Mouse (Mus musculus) intestine, embryonic 15.5 days (tissue): ENCODE data around the gene Mlh1. TPM values are rescaled to one million over a fixed set of nuclear protein-coding genes. Genes with fewer than 3 reads are reported as not detected.

Experiments used
- ATAC-seq: fragments of 200-750 bp; cut with Nextera tagmentation; 2 replicates; pipeline ENCODE4 v1.8.0; 2017; ENCODE audit warnings: moderate TSS enrichment, moderate library complexity
- H3K27ac ChIP-seq: fragments of 300-500 bp; sonication (generic); 2 replicates; pipeline ENCODE4 v1.5.1; 2015; ENCODE audit warnings: mild to moderate bottlenecking, inconsistent platforms
- H3K27me3 ChIP-seq: fragments of 300-500 bp; sonication (generic); replicated peaks from 2 replicates; pipeline ENCODE4 v1.6.1; 2015; ENCODE audit warnings: inconsistent platforms
- H3K36me3 ChIP-seq: fragments of 300-500 bp; sonication (generic); 2 replicates; pipeline ENCODE4 v1.6.1; 2015; ENCODE audit warnings: inconsistent platforms
- H3K4me1 ChIP-seq: fragments of 300-500 bp; sonication (generic); replicated peaks from 2 replicates; pipeline ENCODE4 v1.6.1; 2015; ENCODE audit warnings: inconsistent platforms
- H3K4me2 ChIP-seq: fragments of 300-500 bp; sonication (generic); replicated peaks from 2 replicates; pipeline ENCODE4 v1.6.1; 2015; ENCODE audit warnings: mild to moderate bottlenecking, inconsistent platforms
- H3K4me3 ChIP-seq: fragments of 300-500 bp; sonication (generic); replicated peaks from 2 replicates; pipeline ENCODE4 v1.5.1; 2015; ENCODE audit warnings: inconsistent platforms
- H3K9ac ChIP-seq: fragments of 300-500 bp; sonication (generic); 2 replicates; pipeline ENCODE4 v1.6.1; 2015; ENCODE audit warnings: inconsistent platforms
- H3K9me3 ChIP-seq: fragments of 300-500 bp; sonication (generic); 2 replicates; pipeline ENCODE4 v1.6.1; 2016; ENCODE audit warnings: inconsistent platforms
- WGBS: fragments of 180-500 bp; shearing (Covaris S2); methylation state at CpG from one replicate; pipeline ENCODE4 v1.1.7; 2015; 5-methylcytosine and 5-hydroxymethylcytosine counted together
- polyA plus RNA-seq: library from polyadenylated mRNA; unstranded; fragments of >200 nt; fragmentation: Nextera tagmentation; extraction: Ambion mirVana; gene quantifications from 2 replicates; pipeline ENCODE4 v1.2.1, GENCODE M21; 2015

Mlh1 gene
- polyA plus RNA-seq, 1 experiment from 2014 or later: 44.9 TPM

GRCm38 (mm10) chr9:111298606-111299005 lies 27.0 kb upstream of the Mlh1 start:
- H3K9ac ChIP-seq: no peak overlapping the region
- H3K4me1 ChIP-seq: no peaks in the 10 kb centered on the region
- H3K27me3 ChIP-seq: no peaks in the 10 kb centered on the region
- no peaks in the 10 kb centered on the region for H3K9me3 ChIP-seq
- H3K36me3 ChIP-seq: no peaks in the 10 kb centered on the region
- no peak overlapping the region for H3K4me2 ChIP-seq
- no peak overlapping the region for H3K4me3 ChIP-seq
- H3K27ac ChIP-seq: no peak overlapping the region
- no peak for ATAC-seq
- 78% methylated on average over 2 of the region's 2 CpGs for WGBS

GRCm38 (mm10) chr9:111296433-111296832 lies 24.8 kb upstream of the Mlh1 start:
- no peaks in the 10 kb centered on the region for H3K27me3 ChIP-seq
- no peak overlapping the region for H3K9ac ChIP-seq
- 78% methylated on average over 7 of the region's 7 CpGs for WGBS
- no peaks in the 10 kb centered on the region for H3K4me1 ChIP-seq
- no peak overlapping the region for H3K27ac ChIP-seq
- no peaks in the 10 kb centered on the region for H3K9me3 ChIP-seq
- no peak for ATAC-seq
- H3K4me3 ChIP-seq: no peak overlapping the region
- H3K4me2 ChIP-seq: no peak overlapping the region
- H3K36me3 ChIP-seq: no peaks in the 10 kb centered on the region

- Histone ChIP-seq H3K9ac (no peak overlapping the region), H3K4me2 (no peak overlapping the region), H3K27me3 (no peaks in the 10 kb centered on the region), H3K9me3 (no peaks in the 10 kb centered on the region), H3K36me3 (no peaks in the 10 kb centered on the region), H3K4me1 (no peaks in the 10 kb centered on the region), H3K4me3 (no peak overlapping the region), H3K27ac (no peak overlapping the region)
- 77% methylated on average over 2 of the region's 2 CpGs for WGBS
- ATAC-seq: no peak
These were observed 23.7 kb upstream of the Mlh1 start for GRCm38 (mm10) chr9:111295323-111295722.

GRCm38 (mm10) chr9:111294911-111295310 lies 23.3 kb upstream of the Mlh1 start:
- Histone ChIP-seq H3K27ac (no peak overlapping the region), H3K27me3 (no peaks in the 10 kb centered on the region), H3K4me1 (no peaks in the 10 kb centered on the region), H3K4me2 (no peak overlapping the region), H3K4me3 (no peak overlapping the region), H3K9me3 (no peaks in the 10 kb centered on the region), H3K36me3 (no peaks in the 10 kb centered on the region), H3K9ac (no peak overlapping the region)
- ATAC-seq: no peak
- WGBS: 92% methylated on average over 6 of the region's 6 CpGs

GRCm38 (mm10) chr9:111293234-111293633 lies 21.6 kb upstream of the Mlh1 start:
- H3K9me3 ChIP-seq: no peaks in the 10 kb centered on the region
- H3K27me3 ChIP-seq: no peaks in the 10 kb centered on the region
- H3K4me1 ChIP-seq: no peaks in the 10 kb centered on the region
- H3K27ac ChIP-seq: no peak overlapping the region
- H3K4me3 ChIP-seq: no peak overlapping the region
- no peak overlapping the region for H3K4me2 ChIP-seq
- no peak overlapping the region; the same call in 1 of the 2 replicates for H3K9ac ChIP-seq
- ATAC-seq: no peak
- no peaks in the 10 kb centered on the region for H3K36me3 ChIP-seq
- WGBS: 76% methylated on average over 4 of the region's 4 CpGs

GRCm38 (mm10) chr9:111290539-111291100 lies 19.0 kb upstream of the Mlh1 start:
- Histone ChIP-seq H3K36me3 (no peaks in the 10 kb centered on the region), H3K4me2 (no peak overlapping the region), H3K27ac (no peak overlapping the region), H3K4me3 (no peak overlapping the region), H3K9ac (no peak overlapping the region), H3K9me3 (no peaks in the 10 kb centered on the region), H3K4me1 (no peaks in the 10 kb centered on the region), H3K27me3 (no peaks in the 10 kb centered on the region)
- ATAC-seq: no peak
- 77% methylated on average over 11 of the region's 11 CpGs for WGBS

- 16% methylated on average over 21 of the region's 21 CpGs for WGBS
- Histone ChIP-seq H3K4me2 (peak overlapping the region; percentile 47), H3K27ac (peak overlapping the region; percentile 36; the same call in 1 of the 2 replicates)
These were observed 18.3 kb upstream of the Mlh1 start for GRCm38 (mm10) chr9:111289832-111290339.

GRCm38 (mm10) chr9:111289294-111289831 lies 17.8 kb upstream of the Mlh1 start:
- Histone ChIP-seq H3K4me1 (no peaks in the 10 kb centered on the region), H3K27ac (peak overlapping the region; percentile 36; the same call in 1 of the 2 replicates), H3K9me3 (no peaks in the 10 kb centered on the region), H3K4me2 (peak overlapping the region; percentile 47), H3K27me3 (no peaks in the 10 kb centered on the region), H3K4me3 (no peak overlapping the region), H3K36me3 (no peaks in the 10 kb centered on the region), H3K9ac (no peak overlapping the region)
- peak; percentile 87 for ATAC-seq
- WGBS: 41% methylated on average over 9 of the region's 9 CpGs

More at GRCm38 (mm10) chr9:111289832-111290339, 18.3 kb upstream of the Mlh1 start:
- Histone ChIP-seq H3K4me1 (no peaks in the 10 kb centered on the region), H3K9ac (no peak overlapping the region), H3K27me3 (no peaks in the 10 kb centered on the region), H3K9me3 (no peaks in the 10 kb centered on the region), H3K4me3 (no peak overlapping the region), H3K36me3 (no peaks in the 10 kb centered on the region)
- ATAC-seq: peak; percentile 92

- no peak overlapping the region for H3K27ac ChIP-seq
- H3K4me2 ChIP-seq: no peak overlapping the region
- H3K9me3 ChIP-seq: no peaks in the 10 kb centered on the region
- 92% methylated on average over 4 of the region's 4 CpGs for WGBS
- no peaks in the 10 kb centered on the region for H3K36me3 ChIP-seq
- no peak overlapping the region for H3K4me3 ChIP-seq
- no peak overlapping the region for H3K9ac ChIP-seq
- H3K27me3 ChIP-seq: no peaks in the 10 kb centered on the region
- H3K4me1 ChIP-seq: no peaks in the 10 kb centered on the region
- ATAC-seq: no peak
These were observed 16.4 kb upstream of the Mlh1 start for GRCm38 (mm10) chr9:111287956-111288355.

GRCm38 (mm10) chr9:111286468-111286867 lies 14.9 kb upstream of the Mlh1 start:
- Histone ChIP-seq H3K9me3 (no peaks in the 10 kb centered on the region), H3K4me1 (no peaks in the 10 kb centered on the region), H3K9ac (no peak overlapping the region), H3K4me2 (no peak overlapping the region), H3K27ac (no peak overlapping the region), H3K4me3 (no peak overlapping the region), H3K36me3 (no peaks in the 10 kb centered on the region), H3K27me3 (no peaks in the 10 kb centered on the region)
- WGBS: 81% methylated on average over 2 of the region's 2 CpGs
- no peak for ATAC-seq

GRCm38 (mm10) chr9:111285676-111286075 lies 14.1 kb upstream of the Mlh1 start:
- Histone ChIP-seq H3K9ac (no peak overlapping the region), H3K36me3 (no peaks in the 10 kb centered on the region), H3K27me3 (no peaks in the 10 kb centered on the region), H3K4me1 (no peaks in the 10 kb centered on the region), H3K4me2 (no peak overlapping the region), H3K4me3 (no peak overlapping the region), H3K27ac (no peak overlapping the region), H3K9me3 (no peaks in the 10 kb centered on the region)
- ATAC-seq: no peak
- WGBS: 18% methylated on average over 5 of the region's 5 CpGs

GRCm38 (mm10) chr9:111285061-111285460 lies 13.5 kb upstream of the Mlh1 start:
- Histone ChIP-seq H3K4me2 (no peak overlapping the region), H3K27ac (no peak overlapping the region), H3K27me3 (no peaks in the 10 kb centered on the region), H3K9ac (no peak overlapping the region), H3K4me3 (no peak overlapping the region), H3K4me1 (no peaks in the 10 kb centered on the region), H3K36me3 (no peaks in the 10 kb centered on the region), H3K9me3 (no peaks in the 10 kb centered on the region)
- ATAC-seq: no peak
- 50% methylated on average over 3 of the region's 3 CpGs for WGBS

- 23% methylated on average over 1 of the region's 1 CpGs for WGBS
- H3K4me2 ChIP-seq: peak overlapping the region; percentile 52
- peaks cover 12% of the 10 kb centered on the region for H3K4me1 ChIP-seq
- peak overlapping the region; percentile 12; the same call in 1 of the 2 replicates for H3K4me3 ChIP-seq
- H3K27ac ChIP-seq: no peak overlapping the region
- ATAC-seq: no peak
- no peaks in the 10 kb centered on the region for H3K9me3 ChIP-seq
- no peaks in the 10 kb centered on the region for H3K36me3 ChIP-seq
- no peaks in the 10 kb centered on the region for H3K27me3 ChIP-seq
- no peak overlapping the region for H3K9ac ChIP-seq
These were observed 3.6 kb upstream of the Mlh1 start for GRCm38 (mm10) chr9:111275156-111275555.
